Mouse (Mus musculus): ENCODE measurements at regions not wholly inside any gene's neighbourhood (a gene's known extent, or its start where the extent isn't known, plus 50 kb on each side); places are given as distances from the start of the nearest gene placed in this dataset.

DNA sequence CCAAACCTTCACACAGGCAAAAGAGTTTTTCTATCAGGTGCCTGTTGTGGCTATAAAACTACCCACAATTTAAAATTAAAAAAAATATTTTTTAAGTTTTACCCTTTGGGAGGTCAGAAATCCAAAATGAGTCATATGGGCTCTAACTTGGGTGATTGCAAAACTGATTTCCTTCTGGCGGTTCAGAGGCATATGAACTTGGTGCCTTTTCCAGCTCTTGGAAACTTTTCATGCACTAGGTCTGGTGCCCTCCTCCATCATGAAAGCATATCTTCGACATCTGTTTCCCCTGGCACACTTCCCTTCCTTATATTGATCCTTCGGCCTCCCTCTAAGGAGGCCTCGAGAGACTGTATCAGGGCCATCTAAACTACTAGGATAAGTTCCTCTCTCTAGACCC lies 168.8 kb downstream of the Gm45692 start:
- no peak for DNase-seq

DNA sequence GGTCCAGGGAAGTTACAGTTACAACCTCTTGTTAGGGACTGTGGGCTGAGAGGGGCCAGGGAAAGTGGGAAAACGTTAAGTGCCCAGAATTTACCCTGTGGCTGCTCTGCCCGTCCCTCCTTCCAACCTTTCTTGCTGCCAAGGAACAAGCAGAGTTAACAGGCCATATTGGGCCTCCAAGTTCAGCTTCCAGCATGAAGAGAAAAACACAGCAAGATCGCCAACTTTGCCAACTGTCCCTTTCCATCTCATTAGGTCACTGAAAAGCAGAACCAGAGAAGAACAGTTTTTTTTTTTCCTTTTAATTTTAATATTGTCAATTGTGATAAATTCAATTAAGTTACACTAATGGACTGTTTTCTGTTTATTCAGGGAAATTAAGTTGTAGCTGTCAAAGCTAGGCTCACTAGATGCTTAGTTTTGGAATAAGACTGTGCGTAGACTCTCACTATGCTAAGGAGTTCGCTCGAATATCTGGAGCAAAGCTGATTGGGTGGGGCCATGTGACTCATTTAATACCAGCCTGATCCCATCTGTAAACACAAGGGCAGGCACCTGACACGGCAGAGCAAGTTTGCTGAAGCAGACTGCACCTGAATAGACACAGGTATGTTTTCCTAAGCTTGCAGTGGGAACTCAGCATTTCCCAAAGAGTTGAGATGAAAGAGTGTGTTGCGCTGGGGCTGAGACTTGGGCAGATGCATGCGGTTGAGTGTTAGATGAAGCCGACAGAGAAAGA lies 178.9 kb downstream of the Gm45692 start:
- no peak for DNase-seq

DNA sequence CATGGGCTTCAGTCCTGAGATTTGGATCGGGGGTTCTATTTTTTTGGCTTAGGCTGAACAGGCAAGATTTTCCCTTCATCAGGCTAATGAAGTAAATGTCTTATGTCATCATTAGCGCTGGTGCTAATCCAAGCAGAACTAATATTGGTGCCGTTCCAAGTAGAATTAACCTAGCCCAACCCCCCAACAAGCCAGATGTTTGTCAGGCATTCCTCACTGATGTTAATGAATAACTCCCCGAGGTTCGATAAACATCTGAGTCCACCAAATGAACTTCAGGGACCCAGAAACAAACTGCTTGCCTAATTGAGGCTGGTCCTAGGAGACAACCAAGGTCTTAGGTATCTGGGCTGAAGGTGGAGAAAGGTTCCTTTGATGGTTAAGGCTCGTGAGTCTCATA lies 180.9 kb downstream of the Gm45692 start:
- no peak for DNase-seq

DNA sequence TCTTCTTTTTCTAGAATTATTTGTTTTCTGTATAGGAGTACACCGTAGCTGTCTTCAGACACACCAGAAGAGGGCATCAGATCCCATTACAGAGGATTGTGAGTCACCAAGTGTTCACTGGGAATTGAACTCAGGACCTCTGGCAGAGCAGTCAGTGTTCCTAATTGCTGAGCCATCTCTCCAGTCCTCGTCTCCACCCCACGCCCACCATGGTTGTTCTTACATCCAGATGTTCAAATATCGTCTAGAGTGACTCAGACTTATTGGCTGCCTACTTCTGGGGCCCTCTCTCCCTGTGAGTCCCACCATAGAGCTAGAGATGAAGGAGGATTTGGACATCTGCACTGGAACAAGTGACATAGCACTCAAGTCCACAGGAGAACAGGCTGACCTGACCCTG lies 182.6 kb downstream of the Gm45692 start:
- DNase-seq: no peak

DNA sequence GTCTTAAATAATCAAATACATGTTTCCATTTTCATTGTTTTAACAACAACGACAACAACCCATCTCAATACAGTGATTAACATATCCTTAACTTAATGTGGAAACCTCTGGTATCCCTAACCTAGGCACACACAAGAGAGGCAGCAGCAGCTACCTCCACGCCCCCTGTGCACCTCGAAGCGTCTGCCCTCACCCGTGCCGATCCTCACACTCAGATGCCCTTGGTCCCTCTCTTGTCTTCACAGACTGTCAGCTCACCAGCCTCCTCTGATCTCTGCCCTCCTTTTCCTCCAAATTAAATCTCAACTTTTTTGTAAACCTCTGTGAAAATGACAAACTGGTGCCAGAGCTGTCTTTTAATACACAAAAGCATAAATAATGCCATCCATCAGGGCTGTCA lies 185.2 kb downstream of the Gm45692 start:
- DNase-seq: no peak

DNA sequence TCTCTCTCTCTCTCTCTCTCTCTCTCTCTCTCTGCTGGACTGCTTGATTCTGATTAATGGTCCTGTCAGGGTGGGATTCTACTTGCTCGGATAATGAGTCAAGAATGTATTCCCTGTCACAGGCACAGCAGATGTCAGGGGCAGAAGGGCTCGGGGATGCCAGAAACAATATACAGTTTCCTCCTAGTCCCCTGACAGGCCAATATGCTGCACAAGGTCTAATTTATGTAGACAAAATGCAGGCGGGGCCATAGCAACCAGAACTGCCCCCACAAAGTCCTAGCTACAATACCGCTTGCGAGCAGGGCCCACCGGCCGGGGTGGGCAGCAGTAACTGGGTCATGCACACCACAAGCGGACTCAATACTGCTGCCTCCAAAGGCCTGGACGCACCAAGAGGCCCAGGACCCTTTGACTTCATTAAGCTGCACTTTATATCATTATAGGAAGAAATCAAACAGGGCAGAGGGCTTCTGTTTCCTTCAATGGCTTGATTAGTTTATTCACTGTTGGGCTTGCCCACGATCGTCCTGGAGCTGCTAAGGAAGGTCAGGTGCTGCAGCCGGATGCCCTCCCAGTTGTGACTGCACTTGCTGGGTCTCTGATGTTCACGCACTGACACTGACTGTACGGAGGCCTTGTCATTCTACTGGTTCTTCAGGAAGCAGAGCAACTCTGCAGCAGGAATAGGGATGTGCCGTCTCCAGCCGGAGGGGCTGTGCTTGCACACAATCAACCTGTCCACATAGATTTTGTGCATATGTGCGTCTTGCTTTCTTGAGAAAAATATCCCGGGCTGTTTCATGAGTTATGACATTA lies 185.9 kb downstream of the Gm45692 start:
- DNase-seq: no peak

DNA sequence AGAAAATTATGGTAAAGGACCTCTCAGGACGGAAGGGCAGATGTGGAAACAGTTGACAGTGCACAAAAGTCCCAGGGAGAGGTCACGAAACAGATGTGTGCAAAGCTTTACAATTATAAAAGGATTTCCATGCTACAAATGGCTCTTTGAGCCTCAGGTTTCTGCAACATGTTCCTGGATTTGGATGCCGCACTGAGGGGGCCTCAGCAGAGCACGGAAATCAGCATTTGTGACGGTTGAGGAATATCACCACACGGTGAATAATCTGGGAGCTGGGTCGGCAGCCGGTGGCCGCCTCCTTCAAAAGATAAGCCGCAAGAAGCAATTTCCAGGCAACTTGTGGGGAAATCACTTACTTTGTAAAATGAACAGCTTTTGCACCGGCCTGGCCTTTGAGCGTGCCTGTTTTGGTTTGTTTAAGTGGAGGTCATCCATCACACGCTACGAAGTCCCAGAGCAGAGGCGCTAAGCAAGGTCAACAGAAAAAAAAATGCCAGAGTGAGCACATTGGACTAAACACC lies 188.8 kb downstream of the Gm45692 start:
- no peak for DNase-seq

DNA sequence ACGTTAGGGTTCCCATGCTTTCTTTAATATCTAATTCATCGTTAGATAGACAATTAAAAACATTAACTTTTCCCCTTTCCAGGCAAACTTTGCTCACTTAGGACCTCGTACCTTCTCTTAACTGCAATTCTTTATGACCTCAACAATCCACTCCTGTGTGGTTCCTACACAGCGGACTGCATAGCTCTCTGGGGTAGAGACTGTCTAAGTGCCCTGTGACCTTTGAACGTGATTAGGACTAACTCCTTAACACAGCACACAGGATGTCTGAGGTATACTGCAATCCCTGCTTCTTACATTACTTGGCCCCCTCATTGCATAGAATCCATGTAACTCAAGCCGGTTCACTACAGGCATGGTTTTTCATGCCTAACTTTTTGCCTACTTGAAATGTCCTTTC lies 190.4 kb downstream of the Gm45692 start:
- DNase-seq: no peak

DNA sequence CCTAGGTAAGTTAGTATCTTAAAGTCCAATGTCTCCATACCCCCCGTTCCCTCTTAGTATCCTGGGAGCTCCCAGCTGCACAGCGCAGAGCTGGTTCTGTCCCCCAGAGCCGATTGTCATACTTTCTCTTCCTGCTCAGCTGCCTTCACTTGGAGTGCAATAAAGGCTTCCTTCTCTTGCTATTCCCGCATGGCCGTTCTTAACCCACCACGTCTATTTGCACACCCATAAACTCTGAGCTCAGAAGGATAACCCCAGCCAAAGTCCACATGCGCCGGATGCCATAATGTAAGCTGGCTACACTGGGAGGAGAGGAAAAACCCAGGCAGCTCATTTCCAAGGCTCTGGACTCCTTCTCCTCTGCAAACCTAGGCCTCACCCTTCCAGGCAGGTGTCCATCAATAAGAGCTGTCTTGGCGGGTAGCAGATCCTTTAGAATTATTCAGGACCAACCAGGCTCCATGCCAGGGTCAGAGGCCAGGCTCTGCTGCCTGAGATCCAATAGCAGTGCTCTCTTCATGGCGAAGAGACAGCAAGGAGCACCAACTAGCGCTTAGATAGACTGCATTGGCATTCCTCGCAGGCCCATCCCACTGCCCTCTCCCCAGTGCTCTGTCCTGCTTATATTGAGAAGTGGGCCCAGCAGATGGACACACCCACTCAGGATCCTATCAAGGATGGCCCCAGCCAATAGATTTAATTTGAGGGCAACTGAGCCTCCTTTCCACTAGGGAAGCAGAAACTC lies 204.4 kb downstream of the Gm45692 start:
- DNase-seq: no peak

DNA sequence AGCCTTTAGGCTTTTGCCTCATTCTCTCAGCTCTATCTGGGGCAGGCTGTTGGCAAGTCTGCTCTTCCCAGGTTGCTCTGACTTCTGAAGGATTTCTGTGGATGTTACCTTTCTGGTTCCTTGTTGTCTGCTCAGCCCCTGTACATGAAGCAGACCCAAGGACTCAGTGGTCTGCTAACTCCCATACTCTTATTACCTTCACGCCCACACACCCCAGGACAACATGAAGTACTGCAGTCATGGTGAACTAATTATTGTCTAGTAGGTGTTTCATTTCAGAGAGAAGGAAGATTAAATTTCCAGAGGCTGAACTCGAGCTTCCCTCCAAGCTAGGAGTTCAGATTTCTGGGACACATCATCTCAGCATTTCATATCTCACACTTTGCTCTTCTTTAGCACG lies 205.3 kb downstream of the Gm45692 start:
- DNase-seq: no peak

DNA sequence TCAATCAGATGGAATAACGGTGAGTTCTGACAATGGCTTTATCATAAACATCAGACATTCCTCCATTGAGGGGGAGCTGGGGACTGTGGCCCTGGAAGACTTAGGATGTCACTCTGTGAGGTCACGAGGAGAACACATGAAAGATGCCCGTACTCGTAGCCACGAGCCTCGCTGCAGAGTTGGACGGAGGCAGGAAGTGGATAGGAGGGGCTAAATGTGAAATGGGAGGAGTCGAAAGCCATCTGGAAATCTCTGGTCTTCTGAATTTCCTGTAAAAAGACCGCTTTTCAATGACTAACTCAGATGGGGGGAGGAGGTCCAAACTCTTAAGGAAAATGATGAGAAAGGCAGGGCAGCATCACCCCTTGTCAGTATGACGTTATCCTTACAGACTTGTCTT lies 210.5 kb downstream of the Gm45692 start:
- no peak for DNase-seq

DNA sequence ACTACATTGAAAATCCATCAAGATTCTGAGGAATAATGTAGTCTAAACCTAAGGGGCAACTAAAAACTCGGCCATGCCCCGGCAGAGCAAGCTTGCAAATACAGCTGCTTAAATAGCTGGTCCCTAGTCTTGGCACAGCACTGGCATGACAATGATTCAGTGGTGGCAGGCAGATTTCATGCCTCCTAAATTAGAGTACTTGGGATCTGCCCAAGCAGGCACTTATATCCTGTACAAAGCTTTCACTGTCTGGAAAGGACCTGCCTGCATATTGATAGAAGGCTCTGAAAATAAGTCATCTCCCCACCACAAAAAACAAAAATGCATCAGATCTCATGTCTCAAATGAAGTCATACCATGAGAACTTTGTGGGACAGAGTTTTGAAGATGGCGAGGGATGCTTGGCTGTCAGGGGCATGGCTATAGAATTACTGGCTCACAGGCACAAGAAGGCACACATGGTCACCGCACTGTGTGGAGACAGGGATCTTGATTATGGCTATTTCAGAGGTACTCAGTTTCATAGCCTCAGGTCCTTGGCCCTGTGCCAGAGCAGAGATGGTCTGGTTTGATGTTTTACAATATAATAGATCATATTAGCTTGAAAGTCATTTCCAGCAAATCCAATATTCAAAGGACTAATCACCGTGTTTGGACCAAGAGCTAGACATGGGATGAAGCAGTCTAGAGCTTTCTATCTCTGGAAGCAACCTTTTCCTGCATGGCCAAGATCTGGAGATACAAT lies 217.7 kb downstream of the Gm45692 start:
- no peak for DNase-seq

DNA sequence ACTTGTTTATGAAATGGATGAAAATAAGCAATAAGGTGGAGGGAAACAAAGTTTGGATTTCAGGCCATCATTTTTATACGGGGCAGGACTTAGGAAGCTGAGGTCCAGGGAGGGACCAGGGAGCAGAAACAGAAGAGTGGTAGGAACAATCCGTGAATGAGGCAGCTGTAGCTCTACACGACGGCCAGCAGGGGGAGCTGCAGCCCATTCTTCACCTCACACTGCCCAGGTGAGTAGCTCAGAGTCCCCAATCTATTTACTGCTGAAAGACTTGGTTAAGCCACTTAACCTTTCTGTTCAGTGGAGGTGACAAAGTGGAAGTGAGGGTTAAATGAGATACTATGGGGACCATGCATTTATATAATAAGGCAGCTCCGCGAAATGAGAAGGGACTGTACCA lies 225.7 kb downstream of the Gm45692 start:
- peak in 1 of 2 experiments; percentile 5 for DNase-seq

DNA sequence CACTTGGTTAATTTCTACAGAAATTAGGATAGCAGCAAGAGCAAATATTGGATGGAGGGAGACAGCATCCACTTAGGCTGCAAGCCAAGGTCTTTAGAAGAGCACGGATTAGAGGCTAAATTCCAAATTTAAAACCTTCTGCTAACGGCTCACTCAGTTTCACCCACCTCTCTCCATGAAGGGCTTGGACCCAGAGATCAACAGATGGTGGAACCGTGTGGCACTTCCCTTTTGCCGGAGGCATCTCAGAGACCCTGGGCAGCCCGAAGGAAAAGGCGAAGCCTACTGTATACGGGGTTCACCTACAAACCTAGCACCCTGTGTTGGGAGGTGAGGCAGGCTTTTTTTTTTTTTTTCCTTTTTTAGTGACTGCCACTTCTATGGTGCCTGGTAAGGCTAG lies 229.9 kb downstream of the Gm45692 start:
- no peak for DNase-seq

DNA sequence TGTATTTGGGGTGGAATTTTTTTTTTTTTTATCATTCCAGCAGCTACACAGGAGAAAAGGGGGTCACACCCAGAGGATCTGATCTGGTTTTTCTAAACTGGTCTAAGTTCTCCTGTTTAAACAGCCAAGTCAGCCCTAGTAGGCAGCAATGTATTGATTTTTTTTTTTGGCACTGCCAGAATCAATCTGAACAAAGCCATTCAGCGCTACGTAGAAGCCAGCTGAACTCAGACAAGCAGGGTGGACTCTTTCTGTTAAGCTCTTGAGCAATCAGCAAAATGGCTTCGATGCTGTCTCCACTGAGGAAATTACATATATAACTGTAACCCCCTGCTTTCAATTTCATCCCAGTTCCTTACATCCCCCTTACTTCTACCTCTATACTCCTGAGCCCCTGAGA lies 230.5 kb downstream of the Gm45692 start:
- DNase-seq: no peak

DNA sequence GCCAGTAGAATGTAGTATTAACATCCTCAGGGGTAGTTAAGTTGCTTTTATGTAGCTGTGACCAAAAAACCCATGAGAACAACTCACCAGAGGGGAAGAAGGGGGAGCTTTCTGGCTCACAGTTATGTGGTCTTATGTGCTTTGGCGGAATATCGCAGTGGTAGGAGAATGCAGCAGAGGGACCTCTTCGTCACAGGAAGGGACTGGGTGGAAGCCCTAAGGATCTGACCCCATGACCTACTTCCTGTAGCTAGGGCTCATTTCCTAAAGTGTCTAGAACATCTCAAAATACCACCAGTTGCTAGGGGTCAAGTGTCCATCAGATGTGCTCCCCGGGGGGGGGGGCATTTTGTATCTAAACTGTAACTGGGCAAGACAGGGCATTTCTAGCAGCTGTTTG lies 231.3 kb downstream of the Gm45692 start:
- DNase-seq: no peak

DNA sequence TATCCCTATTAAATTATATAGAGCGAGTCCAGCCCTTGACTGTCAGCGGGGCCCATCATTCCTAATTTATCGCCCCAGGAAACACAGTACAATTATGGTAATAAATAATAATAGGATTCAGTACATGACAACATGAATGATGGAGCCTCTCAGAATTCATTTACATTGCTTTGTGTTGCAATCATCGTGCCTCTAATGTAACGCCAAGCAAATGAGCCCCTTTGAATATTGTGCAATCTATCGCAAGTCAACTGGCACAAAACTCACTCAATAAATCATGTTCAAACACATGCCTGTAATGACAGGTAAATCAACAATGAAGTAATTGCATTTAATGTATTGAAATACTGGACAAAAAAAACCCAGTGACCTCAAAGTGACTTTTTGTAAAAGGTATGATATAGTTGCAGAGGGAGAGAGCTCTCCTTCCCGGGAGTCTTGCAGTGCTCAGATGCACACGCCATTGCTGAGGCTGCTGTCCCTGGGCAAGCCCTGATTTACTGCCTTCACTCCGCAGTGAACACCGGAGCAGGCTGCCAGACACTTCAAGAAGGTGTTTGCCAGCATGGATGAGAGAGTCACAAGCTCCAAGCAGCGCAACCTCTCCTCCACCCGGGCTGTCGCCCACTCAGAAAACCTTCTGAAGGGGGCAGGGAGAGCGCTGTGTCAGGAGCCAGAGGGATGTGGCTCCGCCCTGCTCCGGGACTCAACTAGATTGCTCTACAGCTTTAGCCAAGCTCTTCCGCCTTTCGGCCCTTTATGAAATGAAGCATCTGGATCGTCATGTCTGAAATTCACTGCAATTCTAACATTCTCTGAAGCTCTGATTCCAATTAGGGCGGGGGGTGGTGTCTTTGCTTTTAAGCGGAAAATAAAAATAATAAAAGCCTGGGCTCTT lies 232.6 kb downstream of the Gm45692 start:
- no peak for DNase-seq

DNA sequence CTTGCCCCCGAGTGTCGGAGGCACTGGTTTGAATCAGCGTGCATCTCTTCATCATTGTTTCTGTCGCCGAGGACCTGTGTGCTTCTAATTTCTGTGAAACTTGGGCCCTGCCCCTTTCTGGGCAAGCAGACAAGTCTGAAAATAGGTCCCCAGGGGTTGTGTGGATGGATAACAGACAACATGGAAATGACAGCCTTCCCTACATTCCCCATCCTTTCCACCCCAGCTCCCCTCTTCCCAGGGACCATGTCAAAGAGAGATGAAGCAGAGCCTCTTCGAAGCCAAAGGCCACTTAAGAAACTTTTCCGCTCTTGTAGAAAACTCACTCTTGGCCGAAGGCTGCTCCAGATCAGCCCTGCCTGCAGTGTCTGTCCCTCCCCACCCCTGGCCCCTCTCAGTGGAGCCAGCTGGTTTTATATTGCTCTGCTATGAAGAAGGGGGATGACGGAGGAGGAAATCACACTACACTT lies 233.2 kb downstream of the Gm45692 start:
- DNase-seq: no peak

DNA sequence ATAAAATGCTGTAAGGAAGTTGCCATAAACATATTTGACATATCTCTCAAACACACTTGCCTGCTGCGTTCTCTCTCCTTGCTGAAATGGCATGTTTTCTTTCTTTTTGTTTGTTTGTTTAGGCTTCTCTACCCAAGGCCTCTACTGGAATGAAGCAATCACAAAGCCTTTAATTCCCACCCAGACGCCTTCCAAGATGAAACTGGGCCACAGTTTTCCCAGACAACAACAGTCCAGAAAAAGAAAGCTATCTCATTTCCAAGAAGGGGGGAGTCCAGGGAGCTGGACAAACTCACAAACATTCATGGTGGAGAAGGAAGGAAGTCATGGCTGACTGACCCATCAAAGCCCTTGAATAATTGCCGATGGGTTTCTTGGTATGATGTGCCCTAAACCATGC lies 234.1 kb downstream of the Gm45692 start:
- DNase-seq: no peak

DNA sequence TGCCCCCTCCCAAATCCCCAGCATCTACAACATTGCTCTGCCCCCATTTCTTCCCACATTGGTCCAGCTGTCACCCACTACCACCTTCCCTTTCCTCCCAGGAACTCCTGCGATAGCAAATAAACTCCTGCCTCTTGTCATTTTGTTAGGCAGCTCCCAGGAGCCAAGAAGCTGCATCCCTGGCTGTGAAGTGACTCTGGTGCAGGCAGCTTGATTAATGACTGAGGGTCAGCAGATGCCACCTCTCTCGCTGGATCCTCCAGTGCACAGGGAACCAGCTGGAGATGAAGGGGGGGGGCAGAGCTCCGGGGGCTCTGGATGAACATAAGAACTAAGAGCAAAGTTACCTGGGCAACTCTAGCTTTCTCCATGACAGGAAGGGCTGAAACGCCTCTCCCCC lies 235.2 kb downstream of the Gm45692 start:
- DNase-seq: no peak

DNA sequence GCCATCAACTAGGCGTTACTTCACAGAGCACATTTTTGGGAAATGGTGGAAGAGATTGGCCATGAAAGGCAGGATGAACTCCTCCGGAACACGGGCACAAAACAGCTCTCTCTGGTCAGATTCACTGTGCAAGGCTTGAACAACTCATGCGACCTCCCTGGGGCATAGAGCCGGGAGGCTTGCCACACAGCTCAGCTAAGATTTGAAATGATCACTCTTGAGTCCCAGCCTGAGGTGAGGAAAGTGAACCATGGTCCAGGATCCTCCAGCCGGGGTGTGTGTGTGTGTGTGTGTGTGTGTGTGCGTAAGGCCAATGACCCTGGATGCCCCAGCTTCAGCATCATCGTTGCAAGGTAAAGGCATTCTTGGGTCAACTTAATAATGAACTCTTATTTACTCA lies 237.5 kb downstream of the Gm45692 start:
- DNase-seq: no peak

DNA sequence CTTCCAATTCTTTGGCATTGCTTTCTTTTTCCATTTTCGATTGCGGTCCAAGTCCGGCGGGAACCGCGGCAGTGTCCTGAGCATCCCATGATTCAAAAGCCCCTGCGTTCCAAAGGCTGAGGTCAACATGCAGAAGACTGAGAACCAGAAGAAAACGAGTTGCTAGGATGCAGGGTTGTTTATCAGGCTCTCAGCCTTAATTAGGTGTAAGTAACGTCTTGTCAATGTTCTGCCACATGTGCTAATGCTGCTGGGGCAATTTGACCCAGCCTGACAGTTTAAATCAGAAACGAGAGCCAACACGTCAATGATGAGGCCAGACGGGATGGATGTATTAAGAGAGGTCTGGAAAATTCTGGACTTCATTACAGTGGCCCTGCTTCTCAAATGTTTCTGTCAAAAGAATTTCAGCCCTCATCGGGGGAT lies 239.4 kb downstream of the Gm45692 start:
- no peak for DNase-seq

All from thymus, adult 18-20 months (tissue).